Mouse (Mus musculus): ENCODE measurements around the gene Ndufaf4.
"Not testable (repeated sequence)": the region's sequence is repeated elsewhere in the genome, so short reads cannot be mapped to it uniquely, and the experiment has no call there.

The Ndufaf4 gene

GRCm38 (mm10) chr4:24897851-24898515 is at the start of gene Ndufaf4:
TSS of gene Ndufaf4 (plus strand) at chr4:24898083.
- peak; percentile 99 for DNase-seq

GRCm38 (mm10) chr4:24850401-24851325 is 47.2 kb upstream of the Ndufaf4 start, which contains the start of gene Klhl32:
TSS of gene Klhl32 (minus strand) at chr4:24851124.
- DNase-seq = peak; percentile 82

- no peak for DNase-seq
Measured at GRCm38 (mm10) chr4:24865691-24866090, 32.2 kb upstream of the Ndufaf4 start.

GRCm38 (mm10) chr4:24869230-24869629 is 28.7 kb upstream of the Ndufaf4 start:
- no peak for DNase-seq

GRCm38 (mm10) chr4:24889386-24889785 is 8.5 kb upstream of the Ndufaf4 start:
- not testable (repeated sequence) for DNase-seq

DNA sequence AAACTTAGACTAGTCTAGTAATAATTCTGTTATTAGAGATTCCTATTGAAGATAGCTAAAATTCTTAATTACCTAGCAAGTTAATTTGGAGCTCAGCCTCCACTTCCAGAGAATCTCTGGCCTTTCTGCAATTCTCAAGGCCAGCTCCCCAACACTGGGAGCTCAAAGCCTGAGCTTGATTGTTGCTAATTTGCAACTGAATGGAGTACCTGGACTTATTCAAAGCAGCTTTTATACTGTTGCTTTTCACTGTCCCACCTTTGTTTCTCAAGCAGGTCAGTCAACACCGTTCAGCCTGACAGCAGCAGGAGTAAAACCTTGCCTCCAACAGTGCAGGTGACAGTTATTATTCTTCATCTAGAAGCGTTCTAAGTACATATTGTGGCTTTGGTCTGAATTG is 5.6 kb upstream of the Ndufaf4 start:
- not testable (repeated sequence) for DNase-seq

- DNase-seq = no peak
Measured at GRCm38 (mm10) chr4:24894625-24895024, 3.3 kb upstream of the Ndufaf4 start.

DNA sequence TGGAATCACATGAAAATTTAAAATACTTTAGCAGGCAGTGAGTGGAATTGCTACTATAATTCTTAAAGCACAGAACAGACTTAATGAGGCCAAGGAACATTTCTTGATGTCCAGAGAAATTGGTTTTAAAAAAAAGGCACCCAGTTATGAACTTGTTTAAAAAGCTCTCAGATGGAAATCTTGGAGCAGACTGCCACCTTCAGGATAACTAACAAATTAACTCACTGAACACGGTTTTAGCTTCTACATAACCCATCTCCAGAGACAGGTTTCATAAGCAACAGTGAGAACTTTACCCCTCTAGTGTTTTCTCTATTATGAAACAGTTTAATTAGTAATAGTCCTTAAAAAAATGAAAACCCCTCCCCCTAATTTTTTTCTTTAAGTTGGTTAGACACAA is 1.1 kb upstream of the Ndufaf4 start:
- DNase-seq = no peak

DNA sequence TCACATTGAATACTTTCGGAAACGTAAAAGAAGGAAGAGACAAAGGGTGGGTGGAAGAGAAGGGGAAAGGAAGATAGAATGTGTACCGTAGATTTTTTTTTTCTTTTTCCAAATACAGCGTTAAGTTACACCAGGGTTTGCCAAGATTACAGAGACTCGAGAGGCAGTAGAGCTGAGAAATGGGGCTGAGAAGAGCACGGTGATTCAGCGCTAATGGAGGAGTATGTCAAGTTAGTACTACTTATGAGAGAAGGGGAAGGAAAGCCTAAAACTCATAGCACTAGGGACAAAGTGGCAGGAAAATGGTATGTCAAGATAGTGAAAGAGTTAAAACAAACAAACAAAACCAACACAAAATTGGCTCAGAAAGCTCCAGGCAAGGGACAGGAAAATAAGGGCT is 532 bp upstream of the Ndufaf4 start:
- DNase-seq = no peak

- no peak for DNase-seq
Measured at GRCm38 (mm10) chr4:24898636-24899035, 753 bp downstream of the Ndufaf4 start.

GRCm38 (mm10) chr4:24899146-24899545 is 1.3 kb downstream of the Ndufaf4 start:
- DNase-seq = no peak

DNA sequence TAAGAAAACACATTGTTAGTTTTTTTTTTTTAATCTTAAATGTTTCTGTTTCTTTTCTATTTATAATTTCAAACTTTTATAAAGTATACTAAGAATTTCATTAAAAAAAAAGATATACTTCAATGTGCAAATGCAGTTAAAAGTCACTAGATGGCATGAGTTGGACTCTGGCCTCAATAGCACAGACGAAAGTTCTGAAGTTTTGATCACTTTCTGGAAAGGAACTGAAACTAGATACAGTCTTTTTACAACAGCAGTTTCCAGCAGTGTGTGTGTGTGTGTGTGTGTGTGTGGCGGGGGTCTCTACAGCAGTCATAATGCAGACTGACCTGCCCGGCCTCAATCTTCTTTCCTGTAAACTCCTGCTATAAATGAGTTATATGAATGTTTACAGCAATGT is 9.9 kb downstream of the Ndufaf4 start:
- DNase-seq = no peak

DNA sequence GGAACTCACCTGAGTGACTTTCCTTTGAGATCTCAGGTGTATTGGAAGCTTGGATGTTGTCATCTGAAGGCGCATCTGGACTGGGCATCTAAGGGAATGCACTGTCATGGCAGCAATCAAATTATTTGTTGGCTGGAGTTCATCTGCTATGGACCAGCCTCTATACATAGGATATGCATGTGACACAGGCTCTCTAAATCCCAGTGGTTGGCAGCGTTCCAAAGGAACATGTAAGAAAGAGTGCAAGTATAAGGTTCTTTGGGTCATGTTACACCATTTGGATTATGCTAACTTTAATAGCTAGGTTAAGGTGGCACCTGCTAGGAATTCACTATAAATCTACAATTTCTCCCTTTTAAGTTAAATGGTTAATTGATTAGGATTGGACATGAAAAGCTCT is 17.7 kb downstream of the Ndufaf4 start:
- DNase-seq = no peak

DNA sequence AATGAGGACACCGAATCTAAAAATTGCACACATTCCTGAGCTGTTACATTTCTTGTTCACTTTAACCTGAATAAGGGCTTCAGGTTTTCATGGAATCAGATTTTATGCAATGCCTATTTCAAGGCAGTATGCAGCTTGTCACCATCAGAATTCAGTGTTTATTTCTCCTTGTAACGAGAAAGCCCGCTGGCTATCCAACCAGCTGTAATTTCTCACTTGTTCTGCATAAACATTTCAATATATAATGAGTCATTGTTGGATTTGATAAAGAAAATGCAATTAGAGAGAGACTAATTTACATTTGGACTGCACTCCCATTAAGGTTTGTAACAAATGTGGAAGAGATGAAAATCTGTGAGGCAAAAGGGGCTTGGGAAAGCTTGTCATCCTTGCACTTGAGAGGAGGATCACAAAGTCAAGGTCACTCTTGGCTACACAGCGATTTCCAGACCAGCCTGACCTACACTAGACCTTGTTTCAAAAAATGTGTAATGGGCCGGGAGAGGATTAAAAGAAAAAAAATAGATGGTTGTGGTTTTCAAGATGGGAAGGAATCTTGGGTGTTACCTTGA is 22.2 kb downstream of the Ndufaf4 start:
- DNase-seq = no peak

GRCm38 (mm10) chr4:24924726-24925125 is 26.8 kb downstream of the Ndufaf4 start:
- no peak for DNase-seq

DNA sequence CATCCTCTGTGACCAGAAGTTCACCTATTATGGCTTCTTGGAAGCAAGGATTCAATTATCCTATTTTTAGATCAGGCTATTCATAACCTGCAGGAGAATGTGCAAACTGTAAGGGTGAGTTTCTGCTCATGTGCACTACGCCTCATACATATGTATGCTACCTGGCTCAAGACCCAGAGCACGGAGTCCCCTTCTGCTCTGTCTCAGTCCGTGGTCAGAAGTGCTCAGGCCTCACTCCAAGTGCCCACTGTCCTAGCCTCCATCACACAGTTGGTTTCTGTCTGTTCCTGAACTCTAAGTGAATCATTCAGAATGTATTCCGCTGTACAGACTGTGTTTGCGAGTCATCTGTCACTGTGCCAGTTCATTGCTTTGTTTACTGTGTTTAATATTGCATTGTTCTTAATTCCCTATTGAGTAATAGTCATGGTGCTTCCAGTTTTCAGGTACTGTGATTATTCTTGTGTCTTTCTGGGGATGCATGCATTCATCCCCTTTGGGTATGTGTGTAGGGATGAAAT is 30.4 kb downstream of the Ndufaf4 start:
- DNase-seq = no peak

GRCm38 (mm10) chr4:24928926-24929325 is 31.0 kb downstream of the Ndufaf4 start:
- no peak for DNase-seq

DNA sequence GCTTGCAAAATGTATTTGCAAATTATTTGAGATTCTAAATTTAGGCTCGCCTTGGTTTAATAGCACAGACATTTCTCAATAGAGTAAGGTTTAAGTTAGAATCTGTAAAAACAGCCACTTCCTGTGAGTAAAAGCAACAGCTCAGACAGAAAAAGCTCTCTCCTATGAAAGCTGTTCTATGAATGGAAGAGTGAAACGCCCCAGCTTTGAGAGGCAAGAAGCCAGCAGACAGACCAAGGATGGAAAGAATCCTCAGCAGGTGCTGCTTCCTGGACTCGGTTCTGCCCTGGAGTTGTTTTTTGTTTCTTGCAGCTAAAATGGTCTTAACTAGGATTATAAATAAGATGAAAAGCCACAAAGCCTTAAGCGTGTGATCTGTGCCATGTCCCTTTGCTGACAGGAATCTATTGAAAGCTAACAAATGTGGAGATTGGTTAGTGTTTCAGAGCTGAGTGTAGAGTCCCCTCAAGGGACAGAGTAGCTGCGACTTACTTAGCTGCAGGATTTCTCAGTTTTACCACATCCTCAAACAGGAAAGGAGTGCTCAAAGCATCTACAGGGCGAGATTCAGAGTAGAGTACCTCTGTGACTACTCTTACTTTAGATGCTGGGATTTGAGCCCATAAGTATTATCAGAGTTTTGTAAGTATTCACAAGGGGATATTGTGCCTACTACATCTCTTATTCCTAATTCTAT is 45.0 kb downstream of the Ndufaf4 start:
- no peak for DNase-seq

Measured in kidney, adult 18-20 months (tissue).